Mouse (Mus musculus) gastrocnemius, adult 2 months (tissue): ENCODE measurements at regions not wholly inside any gene's neighbourhood (a gene's known extent, or its start where the extent isn't known, plus 50 kb on each side); places are given as distances from the start of the nearest gene placed in this dataset.

Source experiments
- DNase-seq: peaks from one replicate; pipeline ENCODE4 v3.0.0; 2022
- H3K27ac ChIP-seq: fragments of 200-600 bp; 2 replicates; pipeline ENCODE4 v1.8.1; 2022; ENCODE audit warnings: mild to moderate bottlenecking
- H3K4me3 ChIP-seq: fragments of 200-600 bp; 2 replicates; pipeline ENCODE4 v1.8.1; 2022; ENCODE audit warnings: mild to moderate bottlenecking, moderate library complexity
- CTCF ChIP-seq: fragments of 200-600 bp; IDR thresholded peaks from 2 replicates; pipeline ENCODE4 v1.8.1; 2022; ENCODE audit warnings: antibody characterized with exemption, mild to moderate bottlenecking, moderate library complexity
- intact Hi-C: fragments of 180-260 bp; cut with DNase I; formaldehyde crosslinking; loops from one replicate; pipeline ENCODE4 v1.15.1; 2025

DNA sequence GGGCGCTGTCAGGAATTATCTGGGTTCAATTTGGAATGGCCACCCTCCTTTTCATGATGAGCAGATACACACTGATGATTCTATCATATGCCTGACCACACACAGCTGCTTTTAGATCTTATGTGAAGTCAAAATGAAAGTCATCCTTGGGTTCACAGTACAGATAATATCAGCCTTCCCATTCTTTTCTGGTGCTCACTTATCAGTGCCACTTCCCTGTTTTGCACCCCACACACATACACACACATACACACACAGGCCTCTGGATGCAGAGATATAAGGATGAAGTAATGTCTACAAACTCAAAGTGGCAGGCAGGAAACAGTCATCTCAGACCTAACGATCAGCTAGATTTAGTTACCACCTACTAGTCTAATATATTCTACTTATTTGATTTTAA is 52.9 kb upstream of the Oxtr start:
- no peak overlapping the region for H3K4me3 ChIP-seq

More for the DNA sequence above, 52.9 kb upstream of the Oxtr start:
- no peak for DNase-seq
- intact Hi-C loops = no loop called here
- TF ChIP-seq CTCF = no peak
- no peak overlapping the region for H3K27ac ChIP-seq
